ENCODE assay signal across 16 mouse cellular contexts in the genomic region with DNA sequence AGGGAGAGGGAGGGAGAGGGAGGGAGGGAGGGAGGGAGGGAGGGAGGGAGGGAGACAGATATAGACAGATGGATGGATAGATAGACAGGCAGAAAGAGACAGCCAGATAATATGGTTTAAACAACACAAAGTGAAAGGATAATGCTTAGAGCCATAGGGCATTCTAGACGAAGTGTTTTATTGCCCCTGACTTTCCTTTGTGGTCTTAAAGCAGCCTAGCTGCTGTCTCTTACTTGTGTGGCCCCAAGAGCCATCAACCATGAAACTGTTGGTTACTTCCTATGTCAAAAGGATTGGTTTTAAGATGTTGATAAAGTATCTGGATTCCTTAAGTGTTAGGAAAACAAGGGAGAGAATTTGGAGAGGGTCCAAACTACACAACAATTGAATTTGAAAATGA. TPM values are rescaled to one million over a fixed set of nuclear protein-coding genes. Genes with fewer than 3 reads are reported as not detected.
"Had no signal": no experiment of that assay in that cellular context is flagged by ENCODE, and none has a peak within 500 bp of the region (broad histone marks: within the 10 kb centered on the region; RNA-seq: fewer than 3 reads in every experiment).

No protein-coding gene starts in this region.

- H3K27me3 ChIP-seq: neural tube, embryonic 15.5 days had no signal

- DNase-seq: kidney, postnatal 10 days; left cerebral cortex, postnatal 4 days; lung, adult 18-20 months; lung, postnatal 4 days; right cerebral cortex, adult 18-20 months; right cerebral cortex, postnatal 25 days; thymus, postnatal 36 days had no signal

- H3K9ac ChIP-seq: limb, embryonic 13.5 days; liver, embryonic 14.5 days; neural tube, embryonic 15.5 days had no signal

- H3K4me1 ChIP-seq: limb, embryonic 13.5 days had no signal

- ATAC-seq: inflammation-experienced regulatory T-cells, adult 6 months; intestine, postnatal 0 days had no signal

- H3K9me3 ChIP-seq: limb, embryonic 13.5 days; neural tube, embryonic 15.5 days had no signal

- H3K4me2 ChIP-seq: limb, embryonic 13.5 days; midbrain, embryonic 11.5 days; neural tube, embryonic 15.5 days had no signal

- H3K36me3 ChIP-seq: limb, embryonic 13.5 days; neural tube, embryonic 15.5 days had no signal

- H3K27ac ChIP-seq: limb, embryonic 13.5 days; liver, embryonic 14.5 days had no signal

- H3K4me3 ChIP-seq: limb, embryonic 13.5 days; myocyte; neural tube, embryonic 15.5 days had no signal

RNA-seq across cellular contexts. Expression of gene Cap2, which starts 45.6 kb away (rescaled TPM):
- total RNA-seq: megakaryocyte, adult 5-6 weeks had no signal
- polyA plus RNA-seq: liver, adult 2 months had no signal
